28 mouse cellular contexts compared by ENCODE assay signal in the genomic region with DNA sequence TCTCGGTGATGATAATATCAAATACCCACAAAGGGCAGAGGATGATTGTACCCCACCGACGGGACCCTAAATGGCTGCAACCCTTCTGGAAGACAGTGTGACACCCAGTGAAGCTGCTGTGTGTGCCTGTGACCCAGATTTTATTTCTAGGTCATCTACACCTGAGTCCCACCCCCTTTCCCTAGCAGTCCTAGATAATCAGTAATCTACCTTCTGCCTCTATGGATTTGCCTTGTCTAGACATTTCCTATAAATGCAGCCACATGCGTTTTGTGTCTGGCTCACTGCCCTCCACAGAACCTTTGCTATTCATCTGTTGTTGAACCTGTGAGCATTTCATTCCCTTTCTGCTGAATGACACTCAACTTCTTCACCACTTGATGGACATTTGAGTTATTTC. TPM values are rescaled to one million over a fixed set of nuclear protein-coding genes. Genes with fewer than 3 reads are reported as not detected.
"Had no signal": no experiment of that assay in that cellular context is flagged by ENCODE, and none has a peak within 500 bp of the region (broad histone marks: within the 10 kb centered on the region; RNA-seq: fewer than 3 reads in every experiment).

No protein-coding gene starts in this region.

- H3K27ac ChIP-seq: gastrocnemius, adult 2 months; heart, embryonic 10.5 days; hindbrain, embryonic 10.5 days; hindbrain, embryonic 12.5 days; hindbrain, embryonic 14.5 days; intestine, embryonic 15.5 days; kidney, postnatal 0 days; layer of hippocampus, adult 2 months; left cerebral cortex, adult 2 months; limb, embryonic 10.5 days; limb, embryonic 12.5 days; liver, embryonic 13.5 days; liver, embryonic 15.5 days had no signal

- H3K4me2 ChIP-seq: heart, embryonic 12.5 days; hindbrain, embryonic 12.5 days; hindbrain, embryonic 14.5 days; intestine, embryonic 15.5 days; limb, embryonic 12.5 days; liver, embryonic 13.5 days; liver, embryonic 15.5 days had no signal

- H3K36me3 ChIP-seq: heart, embryonic 10.5 days; heart, embryonic 12.5 days; hindbrain, embryonic 10.5 days; hindbrain, embryonic 12.5 days; intestine, embryonic 15.5 days; limb, embryonic 10.5 days; limb, embryonic 12.5 days; liver, embryonic 13.5 days; liver, embryonic 15.5 days had no signal

- H3K4me3 ChIP-seq: gastrocnemius, adult 2 months; heart, embryonic 10.5 days; heart, embryonic 12.5 days; hindbrain, embryonic 10.5 days; hindbrain, embryonic 12.5 days; intestine, embryonic 15.5 days; layer of hippocampus, adult 2 months; left cerebral cortex, adult 2 months; limb, embryonic 10.5 days; limb, embryonic 12.5 days; liver, embryonic 13.5 days; liver, embryonic 15.5 days had no signal

- ATAC-seq: hindbrain, embryonic 16.5 days; inflammation-experienced regulatory T-cells, adult 6 months; intestine, embryonic 15.5 days; intestine, postnatal 0 days had no signal

- DNase-seq: gastrocnemius, adult 2 months; gastrocnemius, postnatal 10 days; gastrocnemius, postnatal 25 days; heart, adult 18-20 months; heart, postnatal 10 days; heart, postnatal 4 days; kidney, postnatal 4 days; liver, embryonic 13.5 days had no signal

- H3K9ac ChIP-seq: heart, embryonic 12.5 days; hindbrain, embryonic 12.5 days; hindbrain, embryonic 14.5 days; intestine, embryonic 15.5 days; limb, embryonic 12.5 days; liver, embryonic 13.5 days; liver, embryonic 15.5 days had no signal

- H3K4me1 ChIP-seq: heart, embryonic 10.5 days; heart, embryonic 12.5 days; hindbrain, embryonic 10.5 days; hindbrain, embryonic 12.5 days; intestine, embryonic 15.5 days; limb, embryonic 10.5 days; limb, embryonic 12.5 days; liver, embryonic 13.5 days; liver, embryonic 15.5 days had no signal

- H3K9me3 ChIP-seq: heart, embryonic 10.5 days; heart, embryonic 12.5 days; hindbrain, embryonic 10.5 days; hindbrain, embryonic 12.5 days; intestine, embryonic 15.5 days; limb, embryonic 10.5 days; limb, embryonic 12.5 days; liver, embryonic 13.5 days; liver, embryonic 15.5 days had no signal

RNA-seq across cellular contexts. Expression of gene Astl, which starts 15.4 kb away (rescaled TPM):
- polyA plus RNA-seq: frontal cortex, adult 2 months; heart, embryonic 12.5 days; heart, embryonic 14.5 days; heart, embryonic 16.5 days; hindbrain, embryonic 10.5 days; hindbrain, embryonic 12.5 days; hindbrain, embryonic 14.5 days; hindbrain, embryonic 16.5 days; intestine, embryonic 15.5 days; intestine, postnatal 0 days; kidney, embryonic 14.5 days; kidney, postnatal 0 days; limb, embryonic 12.5 days; liver, adult 2 months; liver, embryonic 13.5 days had no signal
